Mouse (Mus musculus) stomach, embryonic 16.5 days (tissue): ENCODE data around the gene Cnksr3. TPM values are rescaled to one million over a fixed set of nuclear protein-coding genes. Genes with fewer than 3 reads are reported as not detected.

ENCODE experiments used
- ATAC-seq: fragments of 200-750 bp; cut with Nextera tagmentation; 2 replicates; pipeline ENCODE4 v1.8.0; 2017; ENCODE audit warnings: moderate number of reproducible peaks, moderate TSS enrichment; ENCODE audit not compliant: insufficient read depth, low FRiP score
- H3K27ac ChIP-seq: fragments of 300-500 bp; sonication (generic); 2 replicates; pipeline ENCODE4 v1.5.1; 2014; ENCODE audit warnings: low read length
- H3K27me3 ChIP-seq: fragments of 300-500 bp; sonication (generic); 2 replicates; pipeline ENCODE4 v1.6.1; 2014; ENCODE audit warnings: low read length, control low read depth, mixed read lengths; ENCODE audit not compliant: control insufficient read depth, insufficient read depth
- H3K36me3 ChIP-seq: fragments of 300-500 bp; sonication (generic); 2 replicates; pipeline ENCODE4 v1.6.1; 2014; ENCODE audit warnings: low read length; ENCODE audit not compliant: control insufficient read depth, insufficient read depth
- H3K4me1 ChIP-seq: fragments of 300-500 bp; sonication (generic); 2 replicates; pipeline ENCODE4 v1.6.1; 2014; ENCODE audit warnings: low read length, control low read depth, mixed read lengths; ENCODE audit not compliant: control insufficient read depth, insufficient read depth
- H3K4me2 ChIP-seq: fragments of 300-500 bp; sonication (generic); 2 replicates; pipeline ENCODE4 v1.6.1; 2014; ENCODE audit warnings: low read depth, low read length, mixed read lengths
- H3K4me3 ChIP-seq: fragments of 300-500 bp; sonication (generic); replicated peaks from 2 replicates; pipeline ENCODE4 v1.5.1; 2014; ENCODE audit warnings: mild to moderate bottlenecking, low read length
- H3K9ac ChIP-seq: fragments of 300-500 bp; sonication (generic); 2 replicates; pipeline ENCODE4 v1.6.1; 2014; ENCODE audit warnings: low read length
- H3K9me3 ChIP-seq: fragments of 300-500 bp; sonication (generic); replicated peaks from 2 replicates; pipeline ENCODE4 v1.6.1; 2016; ENCODE audit warnings: low read length, control low read depth; ENCODE audit not compliant: control insufficient read depth
- WGBS: fragments of 180-500 bp; shearing (Covaris S2); extraction: QIAGEN DNeasy Blood & Tissue Kit; methylation state at CpG from one replicate; pipeline ENCODE4 v1.1.7; 2014; 5-methylcytosine and 5-hydroxymethylcytosine counted together
- polyA plus RNA-seq: library from polyadenylated mRNA; unstranded; fragments of >200 nt; fragmentation: Nextera tagmentation; extraction: Ambion mirVana; gene quantifications from 2 replicates; pipeline ENCODE4 v1.2.1, GENCODE M21; 2015

The Cnksr3 gene
- polyA plus RNA-seq, 1 experiment from 2014 or later: 14.8 TPM

DNA sequence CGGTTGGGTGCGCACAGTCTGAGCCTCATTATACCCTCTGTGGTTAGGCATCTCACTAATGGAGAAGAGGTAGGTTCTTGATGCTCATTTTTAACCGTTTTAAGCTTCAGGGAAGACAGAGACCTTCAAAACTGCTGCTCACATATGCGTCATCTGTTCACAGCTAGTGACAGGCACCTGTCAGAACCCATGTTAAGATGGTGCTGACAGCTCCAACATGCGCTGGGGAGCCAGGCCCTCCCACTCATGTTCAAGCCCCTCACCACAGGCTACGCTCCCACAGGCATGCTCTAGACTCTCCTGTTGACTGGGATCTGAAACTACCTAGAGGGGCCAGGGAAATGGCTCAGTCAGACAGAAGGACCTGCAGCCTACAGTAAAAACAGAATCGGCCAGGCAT, 11.4 kb downstream of the Cnksr3 start:
- H3K4me3 ChIP-seq: no peak overlapping the region
- H3K27ac ChIP-seq: no peak overlapping the region
- no peaks in the 10 kb centered on the region for H3K9me3 ChIP-seq
- no peak overlapping the region for H3K9ac ChIP-seq
- 92% methylated on average over 7 of the region's 7 CpGs for WGBS
- H3K27me3 ChIP-seq: no peaks in the 10 kb centered on the region
- ATAC-seq: no peak
- H3K4me1 ChIP-seq: peaks cover 13% of the 10 kb centered on the region
- no peak overlapping the region for H3K4me2 ChIP-seq
- H3K36me3 ChIP-seq: no peaks in the 10 kb centered on the region

DNA sequence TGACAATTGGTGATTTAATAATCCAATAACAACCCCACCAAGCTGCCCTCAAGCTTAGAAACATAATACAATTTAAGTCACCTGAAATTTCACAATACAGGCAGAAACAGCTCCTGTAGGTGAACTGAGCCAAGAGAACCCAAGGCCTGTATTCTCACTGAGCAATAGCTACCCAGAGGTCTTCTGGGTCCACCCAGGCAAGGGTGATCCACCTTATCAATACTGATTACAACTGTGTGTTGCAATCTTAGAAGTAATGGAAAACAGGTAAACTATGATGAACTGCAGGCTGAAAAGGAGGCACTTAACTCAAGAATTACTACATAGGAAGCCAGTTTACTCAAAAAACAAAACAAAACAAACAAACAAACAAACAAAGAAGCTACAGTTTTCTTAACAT, 13.8 kb downstream of the Cnksr3 start:
- no peak overlapping the region for H3K4me3 ChIP-seq
- no peak for ATAC-seq
- H3K9me3 ChIP-seq: no peaks in the 10 kb centered on the region
- no peak overlapping the region for H3K4me2 ChIP-seq
- no peak overlapping the region for H3K27ac ChIP-seq
- no peak overlapping the region for H3K9ac ChIP-seq
- no peaks in the 10 kb centered on the region for H3K36me3 ChIP-seq
- H3K27me3 ChIP-seq: no peaks in the 10 kb centered on the region
- peaks cover 17% of the 10 kb centered on the region for H3K4me1 ChIP-seq

- Histone ChIP-seq H3K9ac (no peak overlapping the region), H3K9me3 (no peaks in the 10 kb centered on the region), H3K36me3 (no peaks in the 10 kb centered on the region), H3K4me2 (no peak overlapping the region), H3K27ac (no peak overlapping the region), H3K4me3 (no peak overlapping the region), H3K4me1 (peaks cover 17% of the 10 kb centered on the region), H3K27me3 (no peaks in the 10 kb centered on the region)
- ATAC-seq: peak; percentile 39; the same call in 1 of the 2 replicates
- WGBS: 80% methylated on average over 6 of the region's 6 CpGs
These were observed 14.3 kb downstream of the Cnksr3 start for GRCm38 (mm10) chr10:7197733-7198132.

DNA sequence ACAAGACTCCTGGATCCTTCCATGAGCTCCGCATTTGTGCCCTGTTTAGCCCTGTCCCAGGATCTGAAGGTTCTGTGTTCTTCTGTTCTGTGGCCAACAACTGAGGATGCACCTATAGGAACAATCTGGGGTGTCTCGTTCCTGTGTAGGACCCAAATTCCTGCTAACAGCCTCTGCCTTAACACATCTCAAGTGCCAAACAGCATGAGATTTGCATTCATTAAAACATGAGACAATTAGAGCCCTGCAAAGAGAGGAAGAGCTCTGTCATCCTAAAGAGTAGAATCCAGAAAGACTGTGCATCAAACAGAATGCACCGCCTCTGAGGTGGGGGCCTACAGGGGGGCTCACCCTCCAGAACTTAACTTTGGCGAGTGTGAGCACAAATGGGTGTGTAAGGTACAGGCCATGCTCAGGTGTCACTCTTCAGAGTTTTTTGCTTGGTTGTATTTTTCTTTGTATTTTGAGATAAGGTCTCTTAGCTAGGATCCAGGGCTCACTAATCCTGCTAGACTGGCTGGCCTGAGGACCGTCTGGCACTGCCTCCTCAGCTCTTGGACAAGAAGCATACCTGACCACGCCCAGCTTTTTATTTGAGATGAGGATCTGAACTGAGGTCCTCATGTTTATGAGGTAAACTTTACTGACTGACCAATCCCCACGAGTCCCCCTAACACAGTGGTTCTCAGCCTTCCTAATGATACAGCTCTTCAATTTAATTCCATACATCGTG, 15.2 kb downstream of the Cnksr3 start:
- 0 out of 2 replicates have a peak, but pooled peaks have one; percentile 26 for ATAC-seq
- H3K9me3 ChIP-seq: no peaks in the 10 kb centered on the region
- 70% methylated on average over 8 of the region's 8 CpGs for WGBS
- H3K9ac ChIP-seq: no peak overlapping the region
- no peak overlapping the region for H3K4me2 ChIP-seq
- H3K4me3 ChIP-seq: no peak overlapping the region
- H3K4me1 ChIP-seq: peaks cover 23% of the 10 kb centered on the region
- no peaks in the 10 kb centered on the region for H3K36me3 ChIP-seq
- H3K27me3 ChIP-seq: no peaks in the 10 kb centered on the region
- no peak overlapping the region for H3K27ac ChIP-seq

GRCm38 (mm10) chr10:7195927-7196326, 16.1 kb downstream of the Cnksr3 start:
- Histone ChIP-seq H3K9me3 (no peaks in the 10 kb centered on the region), H3K36me3 (no peaks in the 10 kb centered on the region), H3K27me3 (no peaks in the 10 kb centered on the region), H3K4me2 (no peak overlapping the region), H3K4me3 (no peak overlapping the region), H3K9ac (no peak overlapping the region), H3K4me1 (peaks cover 24% of the 10 kb centered on the region), H3K27ac (no peak overlapping the region)
- ATAC-seq: no peak
- WGBS: 72% methylated on average over 6 of the region's 6 CpGs

DNA sequence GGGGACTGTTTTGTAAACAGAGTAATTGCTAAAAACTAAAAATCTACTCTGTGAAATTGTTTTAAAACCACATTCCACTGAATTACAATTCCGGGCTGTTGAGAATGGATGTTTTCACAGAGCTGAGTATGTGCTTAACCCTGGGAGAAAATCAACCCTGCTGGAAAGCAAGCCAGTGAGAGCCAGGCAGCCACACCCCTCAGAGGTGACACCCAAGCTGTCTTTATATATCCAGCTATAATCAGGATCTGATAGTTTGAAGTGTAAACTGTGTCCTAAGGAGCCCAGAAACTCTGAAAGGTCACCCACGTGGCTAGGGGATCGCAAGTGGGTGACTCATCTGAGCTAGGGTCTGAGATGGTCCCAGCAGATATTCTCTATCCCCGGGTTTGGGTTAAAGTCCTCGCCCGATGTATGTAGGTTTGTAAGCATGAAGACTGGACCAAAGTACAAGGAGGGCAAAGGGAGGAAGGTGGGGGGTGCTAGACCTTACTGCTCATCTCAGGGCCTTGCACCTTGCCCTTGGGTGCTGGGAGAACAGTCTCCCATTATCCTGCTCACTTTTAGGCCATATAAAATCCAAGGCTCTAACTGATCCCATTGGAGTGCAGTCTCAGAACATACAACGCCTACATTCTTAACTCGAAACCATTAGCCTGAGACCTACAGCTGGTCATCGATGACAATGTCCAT, 20.2 kb downstream of the Cnksr3 start:
- Histone ChIP-seq H3K9me3 (no peaks in the 10 kb centered on the region), H3K27me3 (no peaks in the 10 kb centered on the region), H3K4me1 (peaks cover 40% of the 10 kb centered on the region), H3K4me2 (no peak overlapping the region), H3K9ac (no peak overlapping the region), H3K36me3 (no peaks in the 10 kb centered on the region), H3K27ac (no peak overlapping the region), H3K4me3 (no peak overlapping the region)
- 65% methylated on average over 9 of the region's 9 CpGs for WGBS
- ATAC-seq: peak; percentile 18; the same call in 1 of the 2 replicates

DNA sequence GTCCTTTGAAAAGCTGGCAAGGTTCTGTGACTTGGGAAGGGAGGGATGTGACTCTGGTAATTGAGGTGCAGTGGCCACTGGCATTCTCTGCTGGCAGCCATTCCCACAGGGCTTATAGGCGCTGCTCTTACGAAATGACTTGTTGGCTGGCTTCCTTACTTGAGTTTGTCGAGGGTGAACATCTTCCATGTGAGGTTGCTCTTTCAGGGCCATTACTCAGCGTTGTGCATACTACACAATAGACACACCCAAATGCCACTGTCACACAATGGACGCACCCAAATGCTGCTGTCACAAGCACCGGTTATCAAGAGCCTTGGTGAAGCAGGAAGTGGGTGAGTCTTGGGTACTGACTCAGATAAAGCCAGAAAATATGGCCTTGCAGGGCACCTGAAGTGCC, 22.8 kb downstream of the Cnksr3 start:
- H3K27me3 ChIP-seq: no peaks in the 10 kb centered on the region
- H3K9me3 ChIP-seq: peaks cover 5% of the 10 kb centered on the region; the same call in 1 of the 2 replicates
- H3K4me1 ChIP-seq: peaks cover 25% of the 10 kb centered on the region
- peak; percentile 56; the same call in 1 of the 2 replicates for ATAC-seq
- no peaks in the 10 kb centered on the region for H3K36me3 ChIP-seq
- no peak overlapping the region for H3K4me3 ChIP-seq
- peak overlapping the region; percentile 48; the same call in 1 of the 2 replicates for H3K27ac ChIP-seq
- H3K4me2 ChIP-seq: no peak overlapping the region
- no peak overlapping the region for H3K9ac ChIP-seq
- 59% methylated on average over 6 of the region's 6 CpGs for WGBS

- H3K4me3 ChIP-seq: no peak overlapping the region
- no peaks in the 10 kb centered on the region for H3K36me3 ChIP-seq
- peaks cover 5% of the 10 kb centered on the region; the same call in 1 of the 2 replicates for H3K9me3 ChIP-seq
- WGBS: 40% methylated on average over 7 of the region's 7 CpGs
- H3K27ac ChIP-seq: no peak overlapping the region
- H3K4me2 ChIP-seq: no peak overlapping the region
- H3K4me1 ChIP-seq: peaks cover 37% of the 10 kb centered on the region
- no peaks in the 10 kb centered on the region for H3K27me3 ChIP-seq
- no peak overlapping the region for H3K9ac ChIP-seq
- peak; percentile 33; the same call in 1 of the 2 replicates for ATAC-seq
These were observed 24.2 kb downstream of the Cnksr3 start for GRCm38 (mm10) chr10:7187881-7188280.

- H3K4me2 ChIP-seq: no peak overlapping the region
- WGBS: 82% methylated on average over 5 of the region's 5 CpGs
- no peak overlapping the region for H3K9ac ChIP-seq
- H3K4me3 ChIP-seq: no peak overlapping the region
- H3K27me3 ChIP-seq: no peaks in the 10 kb centered on the region
- H3K27ac ChIP-seq: no peak overlapping the region
- peaks cover 41% of the 10 kb centered on the region for H3K4me1 ChIP-seq
- ATAC-seq: no peak
- H3K9me3 ChIP-seq: peaks cover 5% of the 10 kb centered on the region; the same call in 1 of the 2 replicates
- no peaks in the 10 kb centered on the region for H3K36me3 ChIP-seq
These were observed 25.0 kb downstream of the Cnksr3 start for GRCm38 (mm10) chr10:7186992-7187391.
